Mouse (Mus musculus) heart, embryonic 12.5 days (tissue): Measurements from ENCODE around the gene Tank. TPM values are rescaled to one million over a fixed set of nuclear protein-coding genes. Genes with fewer than 3 reads are reported as not detected.

ENCODE experiments used
- ATAC-seq: fragments of 200-750 bp; cut with Nextera tagmentation; 2 replicates; pipeline ENCODE4 v1.8.0; 2017; ENCODE audit warnings: moderate TSS enrichment, moderate library complexity; ENCODE audit not compliant: insufficient number of reproducible peaks, low FRiP score
- H3K27ac ChIP-seq: fragments of 300-500 bp; sonication (generic); 2 replicates; pipeline ENCODE4 v1.5.1; 2016; ENCODE audit warnings: mild to moderate bottlenecking, moderate library complexity; ENCODE audit not compliant: poor library complexity, severe bottlenecking
- H3K27me3 ChIP-seq: fragments of 300-500 bp; sonication (generic); replicated peaks from 2 replicates; pipeline ENCODE4 v1.6.1; 2016; ENCODE audit warnings: mild to moderate bottlenecking, moderate library complexity
- H3K36me3 ChIP-seq: fragments of 300-500 bp; sonication (generic); 2 replicates; pipeline ENCODE4 v1.6.1; 2016; ENCODE audit warnings: mild to moderate bottlenecking, moderate library complexity
- H3K4me1 ChIP-seq: fragments of 300-500 bp; sonication (generic); replicated peaks from 2 replicates; pipeline ENCODE4 v1.6.1; 2016; ENCODE audit warnings: mild to moderate bottlenecking
- H3K4me2 ChIP-seq: fragments of 300-500 bp; sonication (generic); 2 replicates; pipeline ENCODE4 v1.6.1; 2016; ENCODE audit warnings: mild to moderate bottlenecking, moderate library complexity
- H3K4me3 ChIP-seq: fragments of 300-500 bp; sonication (generic); 2 replicates; pipeline ENCODE4 v1.5.1; 2016; ENCODE audit warnings: mild to moderate bottlenecking
- H3K9ac ChIP-seq: fragments of 300-500 bp; sonication (generic); 2 replicates; pipeline ENCODE4 v1.6.1; 2016; ENCODE audit warnings: mild to moderate bottlenecking, moderate library complexity
- H3K9me3 ChIP-seq: fragments of 300-500 bp; sonication (generic); replicated peaks from 2 replicates; pipeline ENCODE4 v1.6.1; 2016; ENCODE audit warnings: mild to moderate bottlenecking, moderate library complexity
- WGBS: fragments of 180-500 bp; shearing (Covaris S2); methylation state at CpG from one replicate; pipeline ENCODE4 v1.1.7; 2016; 5-methylcytosine and 5-hydroxymethylcytosine counted together
- polyA plus RNA-seq: library from polyadenylated mRNA; unstranded; fragments of >200 nt; fragmentation: Nextera tagmentation; extraction: Ambion mirVana; gene quantifications from 2 replicates; pipeline ENCODE4 v1.2.1, GENCODE M21; 2016

Tank gene
- polyA plus RNA-seq, 1 experiment from 2014 or later = 25.0 TPM

GRCm38 (mm10) chr2:61656421-61657411 is 78.3 kb downstream of the Tank start:
- peak overlapping the region; percentile 57 for H3K4me3 ChIP-seq
- H3K4me1 ChIP-seq = peaks cover 9% of the 10 kb centered on the region
- peak; percentile 85 for ATAC-seq
- H3K9me3 ChIP-seq = no peaks in the 10 kb centered on the region
- H3K4me2 ChIP-seq = peak overlapping the region; percentile 97
- no peak overlapping the region for H3K27ac ChIP-seq
- WGBS = 1% methylated on average over 77 of the region's 85 CpGs
- H3K36me3 ChIP-seq = no peaks in the 10 kb centered on the region
- H3K9ac ChIP-seq = peak overlapping the region; percentile 76
- no peaks in the 10 kb centered on the region for H3K27me3 ChIP-seq

GRCm38 (mm10) chr2:61659254-61659653 is 80.9 kb downstream of the Tank start:
- ATAC-seq = no peak
- Histone ChIP-seq H3K9ac (no peak overlapping the region), H3K36me3 (no peaks in the 10 kb centered on the region), H3K27ac (no peak overlapping the region), H3K4me2 (no peak overlapping the region), H3K4me3 (no peak overlapping the region), H3K9me3 (no peaks in the 10 kb centered on the region), H3K27me3 (no peaks in the 10 kb centered on the region), H3K4me1 (peaks cover 9% of the 10 kb centered on the region)
- WGBS = 66% methylated on average over 2 of the region's 2 CpGs

- Histone ChIP-seq H3K9me3 (no peaks in the 10 kb centered on the region), H3K4me2 (no peak overlapping the region), H3K36me3 (no peaks in the 10 kb centered on the region), H3K9ac (no peak overlapping the region), H3K4me3 (no peak overlapping the region), H3K27me3 (no peaks in the 10 kb centered on the region), H3K4me1 (no peaks in the 10 kb centered on the region), H3K27ac (no peak overlapping the region)
- 54% methylated on average over 10 of the region's 10 CpGs for WGBS
- ATAC-seq = no peak
Observed at GRCm38 (mm10) chr2:61662833-61663232, 84.4 kb downstream of the Tank start.

- no peak overlapping the region for H3K4me2 ChIP-seq
- no peaks in the 10 kb centered on the region for H3K4me1 ChIP-seq
- no peaks in the 10 kb centered on the region for H3K27me3 ChIP-seq
- H3K9ac ChIP-seq = no peak overlapping the region
- no peak overlapping the region for H3K27ac ChIP-seq
- 66% methylated on average over 10 of the region's 10 CpGs for WGBS
- no peak for ATAC-seq
- H3K36me3 ChIP-seq = no peaks in the 10 kb centered on the region
- no peak overlapping the region for H3K4me3 ChIP-seq
- no peaks in the 10 kb centered on the region for H3K9me3 ChIP-seq
Observed at GRCm38 (mm10) chr2:61663573-61664241, 85.3 kb downstream of the Tank start.

- no peaks in the 10 kb centered on the region for H3K36me3 ChIP-seq
- H3K9me3 ChIP-seq = 0 out of 2 replicates have a peak, but pooled peaks cover 2% of the 10 kb centered on the region
- H3K27me3 ChIP-seq = no peaks in the 10 kb centered on the region
- H3K4me3 ChIP-seq = no peak overlapping the region
- no peaks in the 10 kb centered on the region for H3K4me1 ChIP-seq
- ATAC-seq = no peak
- H3K9ac ChIP-seq = no peak overlapping the region
- WGBS = 74% methylated on average over 7 of the region's 7 CpGs
- H3K27ac ChIP-seq = no peak overlapping the region
- no peak overlapping the region for H3K4me2 ChIP-seq
Observed at GRCm38 (mm10) chr2:61667420-61667819, 89.0 kb downstream of the Tank start.

DNA sequence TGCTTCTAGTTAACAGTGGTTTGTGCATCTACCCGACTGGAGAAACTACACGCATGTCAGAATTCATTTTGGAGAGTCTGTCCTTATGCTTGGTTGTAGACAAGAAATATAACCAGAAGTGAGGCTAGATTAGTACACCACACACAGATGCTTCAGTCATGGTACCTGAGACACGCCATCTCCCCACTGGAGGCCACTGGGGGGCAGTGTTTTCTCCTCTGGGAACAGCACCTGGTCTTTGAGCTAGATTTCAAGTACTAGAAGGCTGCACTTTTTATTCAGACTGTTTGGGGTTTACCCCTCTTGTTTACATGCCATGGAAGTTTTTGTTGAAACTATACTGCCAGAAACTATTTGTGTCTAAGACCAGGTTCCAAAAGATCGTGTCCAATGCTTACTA is 89.9 kb downstream of the Tank start:
- no peak for ATAC-seq
- H3K4me1 ChIP-seq = no peaks in the 10 kb centered on the region
- H3K9me3 ChIP-seq = 0 out of 2 replicates have a peak, but pooled peaks cover 3% of the 10 kb centered on the region
- H3K27me3 ChIP-seq = no peaks in the 10 kb centered on the region
- no peak overlapping the region for H3K27ac ChIP-seq
- H3K4me3 ChIP-seq = no peak overlapping the region
- H3K36me3 ChIP-seq = no peaks in the 10 kb centered on the region
- 19% methylated on average over 4 of the region's 4 CpGs for WGBS
- H3K9ac ChIP-seq = no peak overlapping the region
- no peak overlapping the region for H3K4me2 ChIP-seq

- no peak for ATAC-seq
- no peak overlapping the region for H3K27ac ChIP-seq
- no peaks in the 10 kb centered on the region for H3K27me3 ChIP-seq
- 0 out of 2 replicates have a peak, but pooled peaks cover 3% of the 10 kb centered on the region for H3K9me3 ChIP-seq
- H3K36me3 ChIP-seq = no peaks in the 10 kb centered on the region
- WGBS = 83% methylated on average over 3 of the region's 3 CpGs
- H3K4me2 ChIP-seq = no peak overlapping the region
- no peak overlapping the region for H3K9ac ChIP-seq
- no peak overlapping the region for H3K4me3 ChIP-seq
- H3K4me1 ChIP-seq = no peaks in the 10 kb centered on the region
Observed at GRCm38 (mm10) chr2:61674555-61674954, 96.2 kb downstream of the Tank start.

DNA sequence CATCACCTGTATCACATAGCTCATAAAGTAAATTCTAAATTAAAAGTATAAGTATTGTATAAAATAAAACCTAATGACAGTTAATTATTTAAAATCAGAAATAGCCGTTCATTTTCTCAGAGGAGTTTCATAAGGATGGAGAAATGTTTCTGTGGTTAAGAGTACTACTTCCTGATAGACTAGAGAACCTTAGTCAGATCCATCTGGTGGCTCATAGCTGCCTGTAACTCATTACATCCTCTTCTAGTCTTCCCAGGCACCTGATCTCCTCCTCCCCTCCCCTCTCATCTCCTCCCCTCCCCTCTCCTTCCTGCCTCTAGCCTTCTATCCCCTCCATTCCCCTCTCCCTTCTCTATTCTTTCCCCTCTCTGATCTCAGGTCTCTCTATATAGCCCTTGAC is 103.2 kb downstream of the Tank start:
- no peaks in the 10 kb centered on the region for H3K27me3 ChIP-seq
- H3K4me3 ChIP-seq = no peak overlapping the region
- H3K9ac ChIP-seq = no peak overlapping the region
- no peaks in the 10 kb centered on the region for H3K9me3 ChIP-seq
- ATAC-seq = no peak
- WGBS = 79% methylated on average over 1 of the region's 1 CpGs
- H3K4me1 ChIP-seq = no peaks in the 10 kb centered on the region
- no peaks in the 10 kb centered on the region for H3K36me3 ChIP-seq
- no peak overlapping the region for H3K4me2 ChIP-seq
- H3K27ac ChIP-seq = no peak overlapping the region

DNA sequence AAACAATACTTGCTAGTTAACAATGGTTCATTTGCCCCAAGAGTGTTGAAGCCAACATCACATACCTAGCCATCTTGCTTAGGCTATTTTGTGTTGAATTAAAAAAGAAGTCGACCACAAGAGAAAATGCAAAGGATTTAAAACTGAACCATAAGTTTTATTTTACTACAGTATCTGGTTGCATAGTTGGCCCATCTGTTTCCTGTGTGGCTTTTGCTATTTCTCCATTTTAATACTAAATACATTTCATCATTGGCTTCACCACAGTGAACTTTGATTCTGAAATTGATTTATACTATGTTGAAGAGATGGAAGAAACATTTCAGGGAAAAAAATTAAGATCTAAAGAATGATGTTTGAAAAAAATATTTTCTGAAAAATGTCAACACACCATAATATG is 108.1 kb downstream of the Tank start:
- Histone ChIP-seq H3K36me3 (no peaks in the 10 kb centered on the region), H3K4me1 (0 out of 2 replicates have a peak, but pooled peaks cover 2% of the 10 kb centered on the region), H3K4me2 (no peak overlapping the region), H3K4me3 (no peak overlapping the region), H3K9me3 (no peaks in the 10 kb centered on the region), H3K27ac (no peak overlapping the region), H3K27me3 (no peaks in the 10 kb centered on the region), H3K9ac (no peak overlapping the region)
- ATAC-seq = no peak
- 73% methylated on average over 1 of the region's 1 CpGs for WGBS

- H3K27me3 ChIP-seq = no peaks in the 10 kb centered on the region
- H3K9ac ChIP-seq = no peak overlapping the region
- H3K4me3 ChIP-seq = no peak overlapping the region
- H3K27ac ChIP-seq = no peak overlapping the region
- no peak for ATAC-seq
- H3K36me3 ChIP-seq = no peaks in the 10 kb centered on the region
- 72% methylated on average over 3 of the region's 3 CpGs for WGBS
- H3K4me1 ChIP-seq = 0 out of 2 replicates have a peak, but pooled peaks cover 2% of the 10 kb centered on the region
- no peaks in the 10 kb centered on the region for H3K9me3 ChIP-seq
- H3K4me2 ChIP-seq = no peak overlapping the region
Observed at GRCm38 (mm10) chr2:61689086-61689485, 110.7 kb downstream of the Tank start.
